Mouse (Mus musculus) embryonic fibroblast, embryonic 13.5 days (primary cell): ENCODE results near the gene Trib2. TPM values are rescaled to one million over a fixed set of nuclear protein-coding genes. Genes with fewer than 3 reads are reported as not detected.
A peak's percentile ranks its signal among the peaks of the same experiment; 100 is the strongest.

Experiments
- H3K27ac ChIP-seq: 2 replicates; pipeline ENCODE4 v1.5.1; 2012; ENCODE audit warnings: low read length, control low read depth, inconsistent platforms; ENCODE audit not compliant: insufficient read depth
- H3K4me1 ChIP-seq: 2 replicates; pipeline ENCODE4 v1.6.1; 2011; ENCODE audit warnings: low read length; ENCODE audit not compliant: control insufficient read depth, insufficient read depth
- H3K4me3 ChIP-seq: 2 replicates; pipeline ENCODE4 v1.5.1; 2011; ENCODE audit warnings: mild to moderate bottlenecking, control low read depth, low read length; ENCODE audit not compliant: insufficient read depth
- CTCF ChIP-seq: IDR thresholded peaks from 2 replicates; pipeline ENCODE4 v1.5.1; 2011; ENCODE audit warnings: mild to moderate bottlenecking, control low read depth, low read length, moderate library complexity, borderline replicate concordance; ENCODE audit not compliant: insufficient read depth
- POLR2A ChIP-seq: IDR thresholded peaks from 2 replicates; pipeline ENCODE4 v1.6.1; 2011; ENCODE audit warnings: low read depth, mild to moderate bottlenecking, control low read depth, low read length, moderate library complexity
- polyA plus RNA-seq: library from polyadenylated mRNA; stranded (reverse); fragments of >200 nt; gene quantifications from 2 replicates; pipeline ENCODE4 v1.2.4, GENCODE M21; 2011; ENCODE audit warnings: low read depth; ENCODE audit not compliant: missing spikeins, insufficient read length

Trib2 gene
- 30.2 and 34.0 TPM in 2 replicates for polyA plus RNA-seq

DNA sequence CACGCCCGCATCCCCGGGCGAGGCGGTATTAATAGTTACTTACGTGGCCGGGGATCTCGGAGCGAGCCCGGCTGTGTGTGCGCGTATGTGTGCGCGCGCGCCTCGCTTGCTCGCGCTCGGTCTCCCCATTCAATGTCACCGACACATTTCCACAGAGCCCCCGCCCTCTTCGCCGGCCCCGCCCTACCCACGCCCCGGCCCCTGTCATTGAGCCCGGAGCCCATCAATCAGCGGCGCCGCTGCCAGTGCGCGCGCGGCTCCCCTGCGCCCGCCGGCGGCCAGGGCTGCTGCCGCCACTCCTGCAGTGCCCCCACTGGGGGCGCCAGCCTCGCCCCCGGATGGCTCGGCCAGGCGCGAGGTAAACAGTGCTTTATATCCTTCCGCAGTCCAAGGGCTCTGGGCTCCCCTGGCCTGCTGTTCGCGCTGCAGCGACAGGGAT is at the start of gene Trib2:
Gene Trib2 (minus strand): TSS at position 183 of the 439 bp plus-strand sequence.
- TF ChIP-seq POLR2A (peak; percentile 65), CTCF (0 out of 2 replicates have a peak, but pooled peaks have one; percentile 7)
- H3K4me3 ChIP-seq: peak within 1 kb of the TSS; percentile 89
- peak within 1 kb of the TSS; percentile 89 for H3K27ac ChIP-seq
- H3K4me1 ChIP-seq: peaks cover 3% of the 10 kb centered on the region

- no peak overlapping the region for H3K4me3 ChIP-seq
- TF ChIP-seq CTCF: no peak
- no peak for TF ChIP-seq POLR2A
- peaks cover 3% of the 10 kb centered on the region; the same call in 1 of the 2 replicates for H3K4me1 ChIP-seq
- no peak overlapping the region for H3K27ac ChIP-seq
These were observed 41.3 kb upstream of the Trib2 start for GRCm38 (mm10) chr12:15858005-15858404.

GRCm38 (mm10) chr12:15855891-15856290 is 39.2 kb upstream of the Trib2 start:
- H3K27ac ChIP-seq: no peak overlapping the region
- no peak for TF ChIP-seq POLR2A
- TF ChIP-seq CTCF: no peak
- peaks cover 3% of the 10 kb centered on the region; the same call in 1 of the 2 replicates for H3K4me1 ChIP-seq
- H3K4me3 ChIP-seq: no peak overlapping the region

- TF ChIP-seq CTCF (no peak), POLR2A (no peak)
- Histone ChIP-seq H3K4me3 (no peak overlapping the region), H3K27ac (peak overlapping the region; percentile 67), H3K4me1 (peaks cover 11% of the 10 kb centered on the region)
These were observed 36.1 kb upstream of the Trib2 start for GRCm38 (mm10) chr12:15852781-15853180.

GRCm38 (mm10) chr12:15852031-15852430 is 35.3 kb upstream of the Trib2 start:
- TF ChIP-seq POLR2A (no peak), CTCF (no peak)
- Histone ChIP-seq H3K4me3 (no peak overlapping the region), H3K27ac (peak overlapping the region; percentile 61; the same call in 1 of the 2 replicates), H3K4me1 (peaks cover 11% of the 10 kb centered on the region)

- H3K4me1 ChIP-seq: peaks cover 10% of the 10 kb centered on the region
- peak overlapping the region; percentile 23 for H3K27ac ChIP-seq
- no peak overlapping the region for H3K4me3 ChIP-seq
- TF ChIP-seq POLR2A: no peak
- no peak for TF ChIP-seq CTCF
These were observed 33.7 kb upstream of the Trib2 start for GRCm38 (mm10) chr12:15850441-15850895.

- H3K4me3 ChIP-seq: no peak overlapping the region
- H3K27ac ChIP-seq: peak overlapping the region; percentile 23
- TF ChIP-seq POLR2A (no peak), CTCF (no peak)
- peaks cover 8% of the 10 kb centered on the region for H3K4me1 ChIP-seq
These were observed 33.2 kb upstream of the Trib2 start for GRCm38 (mm10) chr12:15849861-15850294.

DNA sequence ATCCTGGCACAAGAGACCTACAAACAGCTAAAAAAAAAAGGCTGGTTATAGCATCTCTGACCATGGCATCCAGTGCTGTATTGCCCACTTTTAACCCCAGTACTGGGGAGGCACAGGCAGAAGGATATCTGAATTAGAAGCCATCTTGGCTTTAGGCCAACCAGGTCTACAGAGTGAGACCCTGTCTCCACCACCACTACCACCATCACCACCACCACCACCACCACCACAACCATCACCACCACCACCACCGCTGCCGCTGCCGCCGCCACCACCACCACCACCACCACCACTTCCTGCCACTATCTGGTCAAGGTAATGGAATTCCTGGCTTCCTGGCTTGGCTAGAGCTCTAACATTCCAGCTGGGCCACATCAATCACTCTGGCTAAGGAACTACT is 31.7 kb upstream of the Trib2 start:
- TF ChIP-seq CTCF (no peak), POLR2A (no peak)
- no peak overlapping the region for H3K27ac ChIP-seq

DNA sequence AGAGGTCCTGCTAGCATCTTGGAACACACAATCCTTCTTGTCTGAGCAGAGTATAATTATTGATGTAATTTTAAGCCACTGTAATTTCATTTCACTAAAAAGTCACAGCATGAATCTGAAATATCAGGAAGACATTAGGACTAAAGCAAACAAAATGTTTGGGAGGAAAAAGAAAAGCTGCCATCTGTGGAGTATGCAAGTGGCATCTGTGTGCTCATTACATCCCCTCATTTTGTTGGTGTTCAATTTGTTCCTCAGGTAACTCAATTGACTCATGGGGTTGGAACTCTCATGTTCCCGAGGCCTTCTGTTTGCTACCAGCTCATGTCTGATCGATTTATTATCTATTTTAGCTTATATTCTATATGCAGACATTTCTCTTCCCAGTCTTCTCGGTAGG is 28.0 kb upstream of the Trib2 start:
- Histone ChIP-seq H3K4me1 (peaks cover 5% of the 10 kb centered on the region), H3K4me3 (no peak overlapping the region), H3K27ac (no peak overlapping the region)
- TF ChIP-seq CTCF (no peak), POLR2A (no peak)

More for the DNA sequence above, 31.7 kb upstream of the Trib2 start:
- H3K4me1 ChIP-seq: peaks cover 8% of the 10 kb centered on the region
- no peak overlapping the region for H3K4me3 ChIP-seq

DNA sequence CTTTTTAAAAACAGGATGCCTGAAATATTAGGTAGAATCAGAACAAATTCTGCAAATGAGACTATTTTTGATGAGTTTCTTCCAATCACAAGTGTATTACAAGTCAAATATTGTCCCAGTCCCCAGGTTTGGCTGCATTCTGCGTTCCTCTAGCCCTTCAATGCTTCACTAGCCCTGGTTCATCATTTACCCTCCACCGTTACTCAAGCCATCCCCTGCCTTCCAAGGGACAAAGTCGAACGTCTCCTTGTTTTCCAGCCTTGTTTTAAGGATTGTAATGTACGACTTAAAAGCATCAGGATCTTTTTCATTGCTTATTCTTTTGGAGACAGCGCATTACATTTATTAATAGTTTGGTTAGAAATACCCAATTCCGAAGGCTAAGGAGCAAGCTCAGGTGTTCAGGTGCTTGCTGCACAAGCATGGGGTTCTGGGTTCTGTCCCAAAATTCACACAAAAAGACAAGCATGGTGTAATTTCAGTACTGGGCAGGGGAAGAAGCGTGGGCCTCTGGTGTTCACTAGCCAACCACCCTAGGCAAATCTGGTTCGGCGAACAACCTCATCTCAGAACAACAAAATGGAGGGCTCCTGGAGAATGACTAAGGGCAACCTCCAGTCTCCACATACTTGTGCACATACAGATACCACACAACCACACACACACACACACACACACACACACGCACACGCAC is 24.3 kb upstream of the Trib2 start:
- no peak overlapping the region for H3K27ac ChIP-seq
- H3K4me1 ChIP-seq: peaks cover 7% of the 10 kb centered on the region
- H3K4me3 ChIP-seq: no peak overlapping the region
- TF ChIP-seq POLR2A: no peak
- TF ChIP-seq CTCF: no peak
